Mouse (Mus musculus): ENCODE measurements around the gene Fam189b.
"Not testable (repeated sequence)": the region's sequence is repeated elsewhere in the genome, so short reads cannot be mapped to it uniquely, and the experiment has no call there.

The Fam189b gene

DNA sequence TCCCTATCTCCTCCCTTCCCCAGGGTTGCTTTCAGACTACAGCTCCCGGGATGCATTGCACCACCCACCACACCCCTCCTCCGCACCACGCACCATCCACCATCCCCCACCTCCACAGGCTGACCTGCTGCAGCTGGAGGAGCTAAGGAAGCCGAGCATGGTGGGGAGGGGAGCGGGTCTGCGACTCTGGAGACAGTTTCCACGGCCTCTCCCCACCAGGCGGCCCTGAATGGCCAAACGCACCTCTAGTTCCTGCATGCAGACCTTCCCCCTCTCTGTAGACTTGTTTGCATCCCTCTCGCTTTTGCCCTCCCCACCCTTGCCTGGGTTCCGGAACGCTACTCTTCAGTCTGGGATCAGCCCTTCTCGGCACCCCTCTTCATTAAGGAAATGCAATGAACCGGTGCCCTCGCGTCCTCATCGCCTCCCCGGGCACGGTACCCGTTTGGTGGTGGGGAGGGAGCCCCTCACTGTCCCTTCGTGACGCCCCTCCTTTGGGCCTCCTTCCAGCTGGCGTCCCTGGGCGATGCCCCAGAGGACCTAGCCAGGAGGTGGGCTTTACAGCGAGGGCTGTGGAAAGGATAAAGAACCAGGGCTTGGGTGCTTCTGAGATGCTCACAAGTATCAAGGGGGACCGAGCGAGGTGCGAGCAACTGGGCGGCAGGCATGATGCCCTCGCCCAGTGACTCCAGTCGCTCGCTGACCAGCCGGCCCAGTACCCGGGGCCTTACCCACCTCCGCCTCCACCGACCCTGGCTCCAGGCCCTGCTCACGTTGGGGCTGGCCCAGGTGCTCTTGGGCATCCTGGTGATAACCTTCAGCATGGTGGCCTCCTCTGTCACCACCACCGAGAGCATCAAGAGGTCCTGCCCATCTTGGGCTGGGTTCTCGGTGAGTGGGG lies at the start of gene Fam189b:
Gene Fam189b, plus strand, starts transcription at position 86 of the 901 bp plus-strand sequence.
- DNase-seq (ENCODE audit: low read depth): no peak

DNA sequence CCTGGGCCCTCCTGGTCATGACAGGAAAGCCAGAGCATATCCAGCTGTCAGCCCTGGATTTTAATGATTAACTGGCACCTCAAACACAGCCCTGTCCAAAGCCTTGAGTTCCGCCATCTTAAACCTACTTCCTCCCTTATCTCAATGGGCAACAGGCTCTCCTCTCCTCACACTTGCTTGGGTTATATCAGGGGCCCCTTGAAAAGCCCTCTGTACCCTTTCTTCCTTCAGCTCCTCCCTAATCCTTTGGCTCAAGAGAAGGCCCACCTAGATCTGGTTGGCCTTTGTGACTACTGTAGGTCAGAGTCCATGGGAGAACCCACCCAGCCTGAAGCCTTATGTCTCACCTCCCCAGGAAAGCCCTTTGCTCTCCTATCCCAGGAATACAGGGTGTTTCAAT lies 49.2 kb upstream of the Fam189b start:
- DNase-seq (ENCODE audit: low read depth): no peak

DNA sequence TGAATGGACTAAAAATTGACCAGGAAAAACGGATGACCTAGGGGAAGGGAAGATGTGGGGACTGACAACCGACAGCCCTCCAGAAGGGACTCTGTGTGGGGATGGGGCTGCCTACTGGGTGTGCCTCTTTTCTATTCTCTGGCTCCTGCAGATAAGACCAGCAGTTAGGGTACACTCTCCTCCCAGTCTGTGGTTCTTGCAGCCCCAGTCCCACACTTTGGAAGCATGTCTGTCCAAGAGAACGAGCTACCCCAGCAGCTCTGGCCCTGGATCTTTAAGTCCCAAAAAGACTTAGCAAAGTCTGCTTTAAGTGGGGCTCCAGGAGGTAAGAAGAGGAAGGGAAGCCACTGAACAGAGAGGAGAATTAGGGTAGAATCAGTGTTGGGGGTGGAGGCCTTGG lies 47.0 kb upstream of the Fam189b start, which contains the start of gene Pklr:
Gene Pklr, plus strand, starts transcription at position 185 of the 400 bp plus-strand sequence.
- no peak for DNase-seq (ENCODE audit: low read depth)

DNA sequence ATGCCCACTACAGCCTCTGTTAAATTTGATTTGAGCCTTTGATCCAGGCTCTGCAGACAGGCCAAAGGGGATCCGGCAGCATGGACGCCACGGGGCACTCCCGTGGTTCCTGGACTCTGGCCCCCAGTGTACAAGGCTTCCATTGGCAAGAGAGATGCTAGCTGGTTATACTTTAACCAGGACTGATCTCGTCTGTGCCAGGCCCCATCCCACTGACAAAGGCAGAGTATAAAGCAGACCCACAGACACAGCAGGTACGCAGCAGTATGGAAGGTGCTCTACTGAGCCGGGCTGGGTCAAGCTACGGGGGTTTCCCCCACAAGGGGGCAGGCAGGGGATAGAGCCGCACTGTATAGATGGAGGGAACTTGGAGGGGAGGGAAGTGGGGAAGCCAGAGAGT lies 46.6 kb upstream of the Fam189b start:
- DNase-seq (ENCODE audit: low read depth): peak; percentile 30

DNA sequence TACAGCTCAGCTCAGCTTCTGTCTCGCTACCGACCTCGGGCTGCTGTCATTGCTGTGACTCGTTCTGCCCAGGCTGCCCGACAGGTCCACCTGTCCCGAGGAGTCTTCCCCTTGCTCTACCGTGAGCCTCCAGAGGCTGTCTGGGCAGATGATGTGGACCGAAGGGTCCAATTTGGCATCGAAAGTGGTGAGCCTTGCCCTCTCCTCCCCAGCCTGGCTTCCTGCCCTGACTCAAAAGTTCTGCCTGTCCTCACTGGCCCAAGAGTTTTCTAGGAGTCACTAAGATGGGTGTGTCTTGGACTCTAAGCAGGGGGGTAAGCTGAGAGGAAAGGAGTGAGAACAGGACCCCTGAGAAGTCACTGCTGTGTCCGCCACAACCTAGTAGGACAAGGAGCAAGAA lies 38.1 kb upstream of the Fam189b start:
- no peak for DNase-seq (ENCODE audit: low read depth)

DNA sequence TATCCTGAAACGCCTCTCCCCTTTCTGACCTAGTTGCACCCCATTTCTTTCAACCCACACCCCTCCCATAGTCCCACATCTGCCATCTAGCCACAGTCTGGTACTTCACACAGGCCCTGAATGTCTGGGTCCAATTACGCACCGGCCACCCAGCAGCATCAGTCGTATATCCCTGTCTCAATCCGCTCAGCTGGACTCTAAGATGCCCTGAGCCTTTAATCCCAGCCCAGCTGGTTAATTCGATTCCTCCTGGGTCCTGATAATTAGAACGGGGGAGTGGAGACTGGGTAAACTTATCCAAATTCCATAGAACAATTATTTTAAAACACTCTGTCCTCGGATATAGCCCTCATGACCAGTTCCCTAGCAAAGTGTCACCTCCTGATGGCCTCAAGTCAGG lies 37.4 kb upstream of the Fam189b start:
- no peak for DNase-seq (ENCODE audit: low read depth)

DNA sequence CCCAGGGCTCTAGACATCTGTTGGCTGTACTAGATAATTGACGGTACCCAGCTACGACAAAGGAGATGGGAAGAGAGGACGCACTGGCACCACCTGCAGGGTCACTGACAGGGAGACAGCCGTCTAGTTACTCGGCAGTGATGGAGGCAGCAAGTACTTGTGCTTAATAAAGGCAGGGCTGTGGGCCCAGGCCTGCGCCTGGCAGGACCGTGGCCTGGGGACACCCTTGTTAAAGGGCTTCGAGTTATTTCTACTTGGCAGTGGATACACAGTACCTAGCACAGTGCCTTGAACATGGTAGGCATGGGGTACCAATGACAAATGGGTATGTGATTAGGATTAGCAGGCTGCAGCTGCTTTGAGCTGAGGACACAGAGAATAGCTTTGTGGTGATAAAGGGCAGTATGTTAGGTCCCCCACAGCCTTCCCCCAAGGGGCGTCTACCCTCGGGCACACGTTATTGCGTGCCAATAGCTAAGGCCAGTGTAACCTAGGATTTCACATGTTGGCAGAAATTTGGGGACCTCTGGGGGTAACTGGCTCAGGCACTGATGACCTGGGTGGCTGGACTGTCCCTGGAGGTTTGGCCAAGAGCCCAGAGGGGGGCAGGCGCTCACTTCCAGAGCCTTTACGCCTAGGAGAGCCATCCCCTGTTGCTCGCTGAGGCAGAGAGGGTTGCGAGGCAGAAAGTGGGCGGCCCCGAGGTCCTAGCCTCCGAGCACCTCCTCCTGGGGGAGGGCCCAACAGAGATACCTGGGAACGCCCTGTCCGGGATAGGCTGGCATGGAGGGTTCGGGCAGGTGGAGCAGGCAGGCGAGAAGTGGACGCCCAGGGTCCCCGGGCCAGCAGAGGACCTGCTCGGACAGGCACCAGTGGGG lies 35.6 kb upstream of the Fam189b start:
- no peak for DNase-seq (ENCODE audit: low read depth)

DNA sequence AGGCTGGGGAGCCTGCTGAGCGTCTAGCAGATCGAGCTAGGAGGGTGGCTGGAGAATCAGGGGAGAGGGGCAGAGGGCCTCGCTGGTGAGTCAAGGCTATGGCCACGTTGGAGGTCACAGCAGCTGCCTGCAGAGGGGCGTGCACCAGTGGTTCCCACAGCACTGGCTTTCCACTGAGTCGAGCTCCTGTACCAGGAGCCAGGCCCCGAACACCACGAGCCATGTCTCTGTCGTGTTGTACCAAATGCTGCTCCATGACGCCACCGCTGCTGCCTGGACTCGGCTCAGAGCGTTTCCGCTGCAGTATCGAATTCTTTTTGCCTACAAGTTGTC lies 35.0 kb upstream of the Fam189b start:
- no peak for DNase-seq (ENCODE audit: low read depth)

DNA sequence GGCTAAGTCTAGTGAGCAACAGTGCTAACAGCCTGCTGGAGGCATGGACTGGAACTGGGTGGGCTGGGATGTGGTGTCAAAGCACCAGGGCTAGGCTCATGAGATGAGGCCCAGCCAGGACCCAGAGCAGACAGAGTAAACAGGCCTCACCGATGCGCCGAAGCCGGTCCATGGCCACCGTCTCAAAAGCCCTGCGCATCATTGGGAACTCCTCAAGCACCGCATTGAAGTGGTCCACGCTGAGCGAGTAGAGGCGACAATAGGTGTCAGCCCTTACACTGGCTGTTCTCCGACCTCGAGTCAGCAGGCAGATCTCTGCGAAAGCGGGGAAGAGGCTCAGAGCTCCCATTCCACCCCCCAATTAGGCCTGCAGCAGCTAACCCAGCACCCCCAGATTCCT lies 34.4 kb upstream of the Fam189b start:
- DNase-seq (ENCODE audit: low read depth): no peak

DNA sequence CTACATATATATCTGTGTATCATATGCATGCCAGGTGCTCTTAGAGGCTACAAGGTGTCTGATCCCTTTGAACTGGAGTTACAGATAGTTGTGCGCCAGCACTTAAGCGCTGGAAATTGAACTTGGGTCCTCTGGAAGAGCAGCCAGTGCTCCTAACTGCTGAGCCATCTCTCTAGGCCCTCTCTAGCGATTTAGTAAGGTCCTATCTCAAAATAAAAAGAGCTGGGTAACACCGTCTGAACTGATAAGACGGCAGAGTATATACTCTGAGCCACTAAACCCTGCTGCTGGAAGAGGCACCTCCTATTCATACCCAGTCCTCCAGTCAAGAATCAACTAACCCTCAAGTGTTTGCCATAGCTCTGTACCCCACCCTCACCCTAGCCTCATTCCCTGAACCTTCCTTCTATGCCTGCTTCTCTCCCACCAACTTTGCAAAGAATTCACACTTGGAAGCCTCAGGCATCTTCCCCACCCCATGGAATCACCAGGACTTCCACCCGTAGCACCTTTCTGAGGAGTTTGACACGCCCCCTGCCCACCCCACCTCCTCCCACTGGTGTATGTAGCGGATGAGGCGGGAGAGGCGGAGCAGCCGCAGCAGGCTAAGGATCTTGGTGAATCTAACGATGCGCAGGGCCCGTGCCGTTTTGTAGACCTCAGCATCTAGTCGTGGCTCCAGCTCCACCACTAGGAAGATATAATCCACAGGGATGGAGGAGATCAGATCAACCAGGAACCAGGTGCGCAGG lies 30.7 kb upstream of the Fam189b start:
- no peak for DNase-seq (ENCODE audit: low read depth)

DNA sequence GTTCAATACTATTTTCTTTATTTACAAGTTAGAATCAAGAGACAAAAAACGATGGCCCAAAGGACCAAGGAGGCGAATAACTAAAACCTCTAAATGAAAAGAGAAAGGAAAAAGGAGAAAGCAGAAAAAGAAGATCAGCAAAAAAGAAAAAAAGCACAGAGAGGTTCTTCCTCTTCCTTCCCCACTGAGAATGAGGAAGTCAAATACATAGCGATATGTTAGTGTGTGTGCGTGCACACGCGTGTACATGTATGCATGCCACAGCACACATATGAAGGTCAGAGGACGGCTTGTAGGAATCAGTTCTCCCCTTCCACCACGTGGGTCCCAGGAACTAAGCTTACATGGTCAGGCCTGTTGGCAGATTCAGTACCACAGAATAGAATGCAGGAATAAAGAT lies 26.0 kb upstream of the Fam189b start:
- DNase-seq (ENCODE audit: low read depth): no peak

DNA sequence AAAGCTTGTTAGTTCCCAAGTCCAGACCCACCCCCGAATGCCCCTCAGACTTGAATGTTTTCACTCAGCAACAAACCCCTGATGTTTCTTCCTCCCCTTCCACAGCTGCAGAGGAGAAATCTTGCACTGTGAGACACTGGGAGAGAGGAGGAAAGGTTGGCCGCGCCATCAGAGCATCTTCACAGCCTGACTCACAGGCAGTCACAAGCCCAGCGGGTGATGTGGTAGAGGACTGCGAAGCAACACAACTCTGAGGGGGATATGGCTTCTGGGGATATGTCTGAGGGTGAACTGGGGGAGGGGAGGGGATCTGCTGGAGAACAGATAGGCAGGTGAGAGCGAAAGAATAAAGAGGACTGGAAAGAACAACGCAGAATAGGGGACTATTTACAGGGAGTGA lies 24.3 kb upstream of the Fam189b start:
- DNase-seq (ENCODE audit: low read depth): no peak

DNA sequence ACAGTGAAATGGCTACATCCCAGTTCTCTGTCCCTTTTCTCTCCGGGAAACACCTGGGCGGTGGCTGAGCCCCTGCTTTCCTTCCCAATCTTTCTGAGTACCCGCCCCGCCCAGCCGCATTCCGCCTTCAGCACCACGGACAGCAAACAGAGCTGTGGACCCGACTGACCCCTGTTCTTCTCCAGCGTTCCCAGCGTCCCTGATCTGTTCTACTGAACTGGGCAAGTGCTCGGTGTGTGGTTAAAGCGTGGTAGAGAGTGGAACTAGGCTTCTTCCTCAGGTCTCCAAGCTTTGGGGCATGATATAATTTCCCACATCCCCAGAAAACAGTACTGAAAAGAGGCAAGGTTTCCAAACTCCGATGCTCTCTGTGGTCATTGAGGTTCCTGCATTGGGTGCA lies 23.7 kb upstream of the Fam189b start:
- DNase-seq (ENCODE audit: low read depth): no peak

DNA sequence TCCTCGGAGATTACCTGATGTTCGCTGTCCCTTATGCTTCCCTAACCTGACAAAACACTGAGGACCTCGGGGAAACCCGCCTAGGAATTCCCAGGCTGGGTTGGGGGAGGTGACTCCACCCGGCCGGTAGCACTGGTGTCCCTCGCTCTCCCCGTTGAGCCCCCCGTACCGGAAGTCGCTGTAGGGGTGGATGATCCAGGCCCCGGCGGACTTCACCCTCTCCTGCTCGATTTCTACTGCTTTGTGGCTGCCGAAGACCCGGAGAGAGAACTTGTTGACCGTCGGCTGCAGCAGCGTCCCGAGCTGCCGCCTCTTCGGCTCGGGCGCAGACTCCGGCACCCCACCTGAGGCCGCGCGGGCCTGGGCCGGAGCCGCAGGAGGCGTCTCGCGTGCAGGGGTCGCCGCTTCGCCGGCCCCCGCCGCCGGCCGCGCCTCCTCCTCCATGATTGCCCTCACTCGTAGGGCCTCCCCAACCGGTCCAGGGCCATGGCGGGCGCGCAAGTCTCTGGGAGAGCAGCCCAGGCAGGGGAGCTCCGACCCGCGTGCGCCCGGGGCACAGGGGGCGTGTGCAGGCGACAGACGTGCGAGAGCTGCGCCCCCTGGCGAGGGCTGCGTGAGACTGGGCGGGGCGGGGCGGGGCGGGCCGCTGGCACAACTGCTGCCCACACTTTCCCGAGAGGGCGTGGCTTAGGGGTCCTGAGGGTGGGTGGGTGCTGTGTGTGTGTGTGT lies 23.2 kb upstream of the Fam189b start, which contains the start of gene Hcn3:
Gene Hcn3, minus strand, starts transcription at position 581 of the 729 bp plus-strand sequence.
- peak; percentile 82 for DNase-seq (ENCODE audit: low read depth)

DNA sequence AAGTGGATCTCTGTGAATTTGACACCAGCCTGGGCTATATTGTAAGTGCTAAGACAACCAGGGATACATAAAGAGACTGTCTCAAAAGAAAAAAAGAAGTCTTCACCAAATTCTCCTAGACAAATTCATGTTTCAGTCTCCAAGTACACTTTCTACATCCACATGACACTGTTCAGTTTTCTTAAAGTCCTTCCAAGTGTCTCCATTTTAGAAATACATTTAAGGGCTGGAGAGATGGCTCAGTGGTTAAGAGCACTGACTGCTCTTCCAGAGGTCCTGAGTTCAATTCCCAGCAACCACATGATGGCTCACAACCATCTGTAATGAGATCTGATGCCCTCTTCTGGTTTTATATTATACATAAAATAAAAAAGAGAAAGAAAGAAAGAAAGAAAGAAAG lies 21.7 kb upstream of the Fam189b start:
- not testable (repeated sequence) for DNase-seq (ENCODE audit: low read depth)

DNA sequence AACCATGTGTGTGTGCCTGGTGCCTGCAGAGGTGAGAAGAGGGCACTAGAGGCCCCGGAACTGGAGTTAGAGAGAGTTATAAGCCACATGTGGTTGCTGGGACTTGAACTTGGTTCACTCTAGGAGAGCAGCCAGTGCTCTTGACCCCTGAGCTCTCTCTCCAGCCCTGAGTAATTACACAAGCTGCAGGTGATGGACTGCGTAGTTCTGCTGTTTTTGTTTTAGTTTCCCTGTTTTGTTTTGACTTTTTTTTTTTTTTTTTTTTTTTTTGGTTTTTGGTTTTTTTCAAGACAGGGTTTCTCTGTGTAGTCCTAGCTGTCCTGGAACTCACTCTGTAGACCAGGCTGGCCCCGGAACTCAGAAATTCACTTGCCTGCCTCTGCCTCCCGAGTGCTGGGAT lies 21.2 kb upstream of the Fam189b start:
- DNase-seq (ENCODE audit: low read depth): no peak

DNA sequence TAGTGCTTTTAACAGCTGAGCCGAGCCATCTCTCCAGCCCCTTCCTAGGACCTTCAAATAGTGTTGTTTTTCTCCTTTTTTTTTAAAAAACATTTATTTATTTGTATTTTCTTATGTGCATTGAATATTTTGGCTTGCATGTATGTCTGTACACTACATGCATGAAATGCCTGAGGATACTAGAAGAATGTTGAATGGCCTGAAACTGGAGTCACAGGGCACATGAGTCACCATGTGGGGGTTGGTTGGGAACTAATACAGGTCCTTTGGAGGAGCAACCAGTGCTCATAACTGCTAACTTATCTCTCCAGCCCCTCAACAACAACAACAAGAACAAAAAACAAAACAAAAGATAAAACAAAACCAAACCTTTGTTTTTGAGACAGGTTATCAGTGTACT lies 19.8 kb upstream of the Fam189b start:
- DNase-seq (ENCODE audit: low read depth): no peak

DNA sequence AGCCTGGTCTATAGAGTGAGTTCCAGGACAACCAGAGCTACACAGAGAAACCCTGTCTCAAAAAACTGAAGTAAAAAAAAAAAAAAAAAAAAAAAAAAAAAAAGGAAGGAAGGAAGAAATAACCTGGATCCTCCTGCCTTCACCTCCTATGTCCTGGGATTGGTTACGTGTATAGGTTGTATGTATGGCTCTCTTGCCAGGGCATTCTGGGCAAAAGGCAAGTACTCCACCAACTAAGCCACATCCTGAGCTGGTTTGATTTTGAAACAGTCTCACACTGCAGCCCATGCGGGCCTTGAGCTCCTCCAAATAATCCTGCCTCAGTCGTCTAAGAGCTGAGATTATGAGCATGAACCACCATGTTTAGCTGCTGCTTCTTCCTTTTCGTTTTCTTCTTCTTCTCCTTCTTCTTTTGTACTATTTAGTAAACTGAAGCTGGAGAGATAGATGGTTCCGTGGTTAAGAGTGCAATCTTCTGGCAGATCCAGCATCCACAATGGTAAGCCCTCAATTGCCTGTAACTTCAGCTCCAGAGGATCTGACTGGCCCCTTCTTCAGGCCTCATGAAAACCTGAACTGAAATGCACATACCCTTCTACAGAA lies 19.2 kb upstream of the Fam189b start:
- DNase-seq (ENCODE audit: low read depth): no peak

DNA sequence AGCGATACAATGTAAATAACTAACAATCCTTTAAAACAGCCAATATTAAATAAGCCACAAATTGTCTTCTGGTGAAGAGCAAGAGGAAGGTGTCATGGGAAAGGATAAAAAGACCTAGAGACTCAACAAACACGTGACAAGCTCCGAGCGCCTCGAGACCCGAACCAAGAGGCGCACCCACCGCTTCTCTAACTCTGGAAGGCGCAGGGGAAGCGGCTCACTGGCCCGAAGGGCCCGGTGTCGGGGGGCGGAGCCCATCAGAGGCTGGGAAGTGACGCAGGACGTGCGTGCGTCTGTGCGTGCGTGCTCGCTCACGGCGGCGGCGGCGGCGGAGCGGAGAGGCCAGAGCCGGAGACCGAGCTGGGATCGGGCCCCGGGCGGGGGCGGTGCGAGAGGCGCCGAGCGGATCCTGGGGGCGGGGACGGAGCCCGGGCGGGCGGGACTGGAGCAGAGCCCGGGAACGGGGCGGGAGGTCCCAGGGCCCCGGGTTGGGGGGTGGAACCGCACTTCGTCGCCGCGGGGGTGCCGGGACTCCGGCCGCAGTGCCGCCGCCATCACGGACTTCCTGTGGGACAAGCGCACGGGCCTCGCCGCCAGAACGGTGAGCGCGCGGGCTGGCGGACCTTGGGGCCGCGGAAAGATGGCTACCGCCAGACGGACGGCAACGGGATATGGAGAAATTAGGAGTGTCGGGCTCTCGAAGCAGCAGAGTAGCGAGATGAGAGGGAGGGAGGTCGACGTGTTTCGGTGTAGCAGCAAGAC lies 18.3 kb upstream of the Fam189b start, which contains the start of gene Clk2:
Gene Clk2, plus strand, starts transcription at position 290 of the 762 bp plus-strand sequence.
- DNase-seq (ENCODE audit: low read depth): peak; percentile 86

DNA sequence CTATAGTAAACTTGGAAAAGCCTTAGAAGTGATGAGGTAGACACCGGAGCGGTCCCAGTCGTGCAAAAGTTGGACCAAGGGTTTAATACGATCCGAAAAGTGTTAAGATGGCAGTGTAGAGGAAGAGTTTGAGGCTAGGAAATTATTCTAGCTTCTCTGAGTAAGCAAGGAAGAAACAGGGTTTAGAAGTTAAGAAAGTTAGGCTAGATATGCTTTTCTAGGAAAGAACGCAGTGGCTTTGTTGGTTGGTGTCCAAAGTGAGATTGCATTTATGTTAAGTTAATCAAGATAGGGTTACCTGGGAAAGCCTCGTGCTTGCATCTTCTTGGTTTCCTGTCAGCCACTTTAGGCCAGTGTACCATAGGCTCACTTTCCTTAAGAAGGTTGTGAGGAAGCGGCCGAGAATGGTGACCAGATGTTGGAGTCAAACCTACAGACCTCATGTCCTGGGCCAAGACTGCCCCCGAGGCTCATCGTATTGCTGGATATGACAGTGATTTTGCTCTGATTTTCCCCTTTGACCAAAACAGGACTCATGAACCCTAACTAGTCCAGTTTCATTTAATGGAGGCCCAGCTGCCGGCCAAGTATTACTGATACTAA lies 17.6 kb upstream of the Fam189b start:
- no peak for DNase-seq (ENCODE audit: low read depth)

All from c-Kit-positive CD71-negative TER-119-negative erythroid progenitor cells, embryonic 14.5 days (primary cell).